Mouse (Mus musculus): Measurements from ENCODE around the gene Gucd1.

The Gucd1 gene

GRCm38 (mm10) chr10:75327081-75327480, 190.7 kb downstream of the Gucd1 start:
- no peak for DNase-seq (ENCODE audit: low read depth, low spot score)

DNA sequence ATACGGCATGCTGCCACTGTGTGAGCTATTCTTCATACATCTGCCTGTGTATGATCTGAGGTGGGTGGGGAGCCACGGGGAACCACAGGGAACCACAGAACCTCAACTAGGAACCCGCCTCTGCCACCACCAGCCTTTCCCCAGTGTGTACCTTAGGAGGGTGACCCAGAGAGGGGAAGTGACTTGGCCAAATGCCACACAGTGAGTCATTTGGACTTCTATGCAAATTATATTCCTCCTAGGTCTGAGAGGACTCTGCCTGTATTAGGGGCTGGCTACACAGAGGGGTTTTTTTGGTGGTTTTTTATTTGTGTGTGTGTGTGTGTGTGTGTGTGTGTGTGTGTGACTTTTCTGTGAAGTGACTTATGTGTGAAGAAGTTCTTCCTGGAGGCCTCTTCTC, 191.2 kb downstream of the Gucd1 start:
- DNase-seq (ENCODE audit: low read depth, low spot score): peak; percentile 87

DNA sequence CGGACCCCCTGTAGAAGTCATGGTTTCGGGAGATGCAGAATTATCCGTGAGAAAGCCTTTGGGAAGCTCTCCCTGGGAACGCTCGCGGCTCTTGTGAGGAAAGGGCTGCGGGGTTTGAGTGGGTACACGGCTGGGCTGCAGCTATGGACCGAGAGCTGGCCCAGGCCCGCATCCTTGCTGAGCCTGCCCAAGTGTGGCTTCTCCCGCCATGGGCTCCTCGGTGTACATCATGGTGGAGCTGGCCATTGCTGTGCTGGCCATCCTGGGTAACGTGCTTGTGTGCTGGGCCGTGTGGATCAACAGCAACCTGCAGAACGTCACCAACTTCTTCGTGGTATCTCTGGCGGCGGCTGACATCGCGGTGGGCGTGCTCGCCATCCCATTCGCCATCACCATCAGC, 192.0 kb downstream of the Gucd1 start:
- DNase-seq (ENCODE audit: low read depth, low spot score): no peak

- no peak for DNase-seq (ENCODE audit: low read depth, low spot score)
Measured at GRCm38 (mm10) chr10:75324391-75324790, 193.4 kb downstream of the Gucd1 start.

GRCm38 (mm10) chr10:75323986-75324385, 193.8 kb downstream of the Gucd1 start:
- no peak for DNase-seq (ENCODE audit: low read depth, low spot score)

- no peak for DNase-seq (ENCODE audit: low read depth, low spot score)
Measured at GRCm38 (mm10) chr10:75322966-75323365, 194.8 kb downstream of the Gucd1 start.

DNA sequence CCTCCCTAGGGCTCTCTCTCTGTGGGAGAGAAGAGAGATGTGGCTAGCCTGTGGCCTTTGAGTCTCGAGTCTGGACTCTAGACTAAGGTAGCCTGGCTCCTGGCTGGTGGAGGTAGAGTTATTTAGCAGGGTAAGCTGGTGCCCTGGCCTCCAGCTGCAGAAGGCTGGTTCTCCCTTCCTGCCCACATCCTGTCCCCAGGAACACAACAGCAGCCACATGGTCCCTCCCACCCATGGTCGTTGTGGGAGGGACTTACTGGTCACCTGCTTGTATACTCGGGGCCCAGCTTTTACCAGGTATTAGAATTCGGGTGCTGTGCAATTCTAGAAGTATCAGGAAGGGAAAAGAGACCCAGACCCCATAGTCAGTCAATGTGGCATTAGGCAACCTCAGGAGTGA, 197.5 kb downstream of the Gucd1 start:
- DNase-seq (ENCODE audit: low read depth, low spot score): peak; percentile 84

- peak; percentile 21 for DNase-seq (ENCODE audit: low read depth, low spot score)
Measured at GRCm38 (mm10) chr10:75318206-75318605, 199.6 kb downstream of the Gucd1 start.

DNA sequence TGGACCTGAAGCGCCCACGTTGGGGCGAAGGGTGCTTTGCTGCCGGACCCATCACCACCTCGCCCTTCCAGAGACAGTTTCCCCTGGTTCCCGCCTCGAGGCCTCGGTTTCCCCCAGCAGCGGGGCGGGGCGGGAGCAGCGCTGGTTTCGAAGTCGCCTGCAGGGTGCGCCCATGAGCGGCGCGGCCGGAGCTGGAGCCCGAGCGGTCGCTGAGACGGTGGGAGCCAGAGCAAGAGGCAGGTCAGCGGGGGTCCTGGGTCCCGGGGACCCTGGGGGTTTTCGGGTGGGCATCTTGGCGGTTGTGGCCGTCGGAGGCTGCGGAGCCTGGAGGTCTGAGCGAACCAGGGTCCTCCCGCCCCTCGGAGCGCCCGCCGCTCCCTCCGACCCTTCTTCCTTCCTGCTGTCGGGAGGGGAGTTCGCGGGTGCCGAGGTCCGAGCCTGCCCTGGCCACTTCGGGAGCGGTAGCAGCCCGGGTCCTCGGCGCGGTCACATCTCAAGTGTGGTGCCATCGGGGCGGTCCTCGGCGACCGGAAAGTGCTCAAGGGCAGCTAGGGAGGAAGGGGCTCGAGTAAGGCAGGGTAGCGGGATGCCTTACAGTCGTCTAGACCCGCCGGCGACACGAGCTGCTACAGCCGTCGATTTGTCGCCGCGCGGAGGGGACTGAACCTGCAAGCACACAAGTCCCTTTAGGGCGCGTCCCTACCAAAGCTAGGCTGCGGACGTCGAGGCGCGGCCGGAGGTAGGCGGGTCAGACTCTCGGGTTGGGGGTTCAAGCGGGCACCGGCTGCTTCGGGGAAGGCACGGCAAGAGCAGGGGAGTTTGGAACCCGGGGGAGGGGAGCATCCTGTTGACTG, 200.6 kb downstream of the Gucd1 start:
- DNase-seq (ENCODE audit: low read depth, low spot score): peak; percentile 76

DNA sequence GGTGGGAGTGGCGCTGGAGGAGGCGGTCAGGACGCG, 201.1 kb downstream of the Gucd1 start, which contains the start of gene Adora2a:
TSS of gene Adora2a (plus strand) at position 6 of the 36 bp plus-strand sequence.
- no peak for DNase-seq (ENCODE audit: low read depth, low spot score)

GRCm38 (mm10) chr10:75316472-75316871, 201.3 kb downstream of the Gucd1 start:
- peak; percentile 75 for DNase-seq (ENCODE audit: low read depth, low spot score)

DNA sequence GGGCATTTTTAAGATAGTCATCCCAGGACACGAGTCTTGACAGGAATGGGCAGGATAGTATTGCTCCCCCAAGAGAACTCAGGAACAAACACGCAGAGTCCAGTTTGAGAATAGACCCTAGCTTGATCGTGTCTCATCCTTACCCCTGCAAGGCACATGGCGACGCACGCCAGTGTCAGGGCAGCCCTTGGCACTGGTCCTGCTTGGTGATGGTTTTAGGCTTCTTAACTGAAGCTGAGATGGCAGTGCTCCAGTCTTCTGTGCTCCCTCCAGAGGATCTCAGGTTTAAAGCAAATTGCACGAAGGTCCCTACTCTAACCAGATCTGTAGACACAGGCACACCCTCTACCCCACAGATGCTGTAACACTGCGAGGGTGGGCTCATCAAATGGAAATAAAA, 202.0 kb downstream of the Gucd1 start:
- no peak for DNase-seq (ENCODE audit: low read depth, low spot score)

DNA sequence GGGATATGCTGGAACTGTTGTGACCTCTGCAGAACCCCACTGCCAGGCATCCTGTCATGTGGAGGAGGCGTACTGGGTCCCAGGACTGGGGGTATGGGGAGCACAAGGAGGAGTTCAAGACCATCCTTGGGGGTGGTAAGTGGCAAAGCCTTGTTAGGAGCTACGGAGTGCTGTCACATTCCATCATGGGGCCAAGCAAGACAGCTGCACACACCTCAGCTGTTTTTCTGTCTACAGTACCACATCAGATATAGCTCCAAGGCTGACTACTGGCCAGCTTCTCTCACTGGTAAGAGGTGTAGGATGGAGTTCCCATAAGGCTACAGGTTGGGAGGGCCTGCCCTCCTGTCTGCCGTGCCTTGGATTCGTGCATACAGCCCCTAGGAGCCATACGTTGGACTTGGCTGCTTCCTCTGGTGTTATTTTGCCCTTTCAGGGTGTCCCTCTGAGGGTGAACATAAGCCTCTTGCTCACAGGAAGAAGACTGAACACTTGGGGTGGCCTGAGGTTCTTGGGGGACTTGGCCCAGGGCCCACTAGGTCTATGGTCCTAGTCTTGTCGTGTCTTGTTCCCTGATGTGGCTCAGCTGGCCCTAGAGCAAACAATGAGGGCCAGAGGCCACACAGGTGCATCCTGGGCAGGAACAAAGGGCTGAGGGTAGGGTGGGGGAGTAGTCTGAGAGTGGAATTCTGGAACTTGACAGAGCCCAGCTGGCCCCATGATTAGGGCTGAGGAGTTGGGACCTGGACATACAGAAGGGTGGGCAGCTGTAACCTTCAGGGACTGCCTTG, 203.4 kb downstream of the Gucd1 start:
- DNase-seq (ENCODE audit: low read depth, low spot score): no peak

DNA sequence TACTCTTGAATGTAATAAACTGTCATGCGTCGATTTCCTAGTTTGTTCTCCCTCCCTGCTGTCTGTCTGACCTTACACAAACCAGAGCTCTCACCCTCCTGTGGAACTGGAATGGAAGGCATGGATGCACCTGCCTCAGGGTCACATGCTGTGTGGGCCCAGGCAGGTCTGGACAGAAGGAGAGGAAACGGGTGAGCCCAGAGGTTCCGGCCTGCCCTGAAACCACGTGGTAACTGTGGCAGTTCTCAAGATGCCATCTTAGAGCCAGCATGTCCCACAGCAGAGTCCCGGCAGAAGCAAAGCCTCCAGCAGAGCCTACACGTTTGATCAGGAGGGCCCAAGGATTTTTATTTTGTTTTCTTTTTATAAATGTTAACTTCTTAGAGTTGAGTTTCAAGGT, 205.4 kb downstream of the Gucd1 start:
- no peak for DNase-seq (ENCODE audit: low read depth, low spot score)

GRCm38 (mm10) chr10:75307130-75307529, 210.6 kb downstream of the Gucd1 start:
- no peak for DNase-seq (ENCODE audit: low read depth, low spot score)

DNA sequence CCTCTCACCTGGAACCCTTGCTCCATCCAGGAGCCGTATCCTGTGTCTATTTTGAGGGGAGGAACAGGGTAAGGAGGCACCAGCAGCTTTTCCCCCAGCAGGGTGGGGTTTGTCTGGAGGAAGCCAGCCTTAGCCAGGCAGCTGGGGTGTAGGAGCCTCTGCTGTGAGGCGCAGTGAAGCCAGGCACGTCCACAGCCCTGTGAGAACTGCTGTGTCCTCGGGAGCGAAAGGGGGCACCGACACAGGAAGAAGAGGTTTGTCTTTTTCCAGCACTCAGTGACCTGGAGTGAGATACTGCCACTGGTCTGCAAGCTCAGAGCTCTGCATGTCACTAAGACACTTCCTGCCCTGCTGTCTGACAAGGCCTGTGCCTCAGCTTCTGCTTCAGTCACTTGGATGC, 213.4 kb downstream of the Gucd1 start:
- DNase-seq (ENCODE audit: low read depth, low spot score): peak; percentile 37

GRCm38 (mm10) chr10:75304049-75304405, 213.7 kb downstream of the Gucd1 start:
- DNase-seq (ENCODE audit: low read depth, low spot score): no peak

DNA sequence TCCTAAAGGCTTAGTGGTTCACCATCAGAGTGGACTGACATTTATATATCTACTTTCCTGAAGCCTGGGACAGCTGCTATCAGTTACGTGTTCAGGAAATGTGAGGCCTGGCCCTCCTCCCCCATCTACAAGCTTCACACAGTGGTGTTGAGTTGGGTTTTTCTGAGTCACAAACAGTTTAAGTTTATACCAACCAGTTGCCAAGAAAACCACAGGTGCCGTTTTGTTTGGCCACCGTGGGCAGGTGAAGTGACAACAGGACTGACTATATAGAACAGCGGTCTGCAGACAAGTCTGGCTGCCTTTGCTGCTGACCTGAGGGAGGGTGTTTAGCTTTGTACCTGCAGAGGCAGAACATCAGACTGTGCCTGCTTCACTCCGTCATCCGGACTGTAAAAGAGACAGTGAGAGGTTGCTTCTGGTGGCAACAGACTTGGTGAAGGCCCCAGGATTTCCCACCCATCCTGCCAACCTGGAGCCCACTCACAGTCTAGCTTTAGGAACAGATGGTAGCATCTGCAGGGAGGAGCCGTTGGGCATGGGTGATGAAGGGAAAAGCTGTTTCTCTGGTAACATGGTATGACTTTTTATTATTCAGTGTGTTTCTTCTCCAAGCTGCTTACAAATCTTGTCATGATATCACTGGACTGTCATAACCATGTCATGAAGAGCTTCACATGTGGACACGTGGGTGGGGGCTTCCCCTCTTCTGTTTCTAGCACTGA, 214.3 kb downstream of the Gucd1 start:
- DNase-seq (ENCODE audit: low read depth, low spot score): peak; percentile 86

DNA sequence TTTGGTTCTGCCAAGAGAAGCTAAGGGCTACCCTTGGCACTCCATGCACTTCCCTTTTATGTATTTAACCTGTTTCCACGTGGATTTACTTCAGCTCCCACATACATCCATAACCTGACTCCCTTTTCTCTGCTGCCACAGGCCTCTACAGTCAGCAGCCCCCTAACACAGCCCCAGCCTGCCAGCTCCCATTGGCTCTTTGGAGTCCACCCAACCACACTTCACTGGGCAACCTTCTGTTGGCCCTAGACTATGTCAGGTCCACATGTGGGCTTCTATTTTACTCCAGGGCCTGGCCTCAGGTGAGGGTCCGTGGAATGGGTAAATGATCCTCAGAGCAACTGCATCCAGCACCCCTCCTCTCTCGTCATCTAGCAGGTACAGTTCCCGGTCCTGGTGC, 215.2 kb downstream of the Gucd1 start:
- DNase-seq (ENCODE audit: low read depth, low spot score): peak; percentile 17

DNA sequence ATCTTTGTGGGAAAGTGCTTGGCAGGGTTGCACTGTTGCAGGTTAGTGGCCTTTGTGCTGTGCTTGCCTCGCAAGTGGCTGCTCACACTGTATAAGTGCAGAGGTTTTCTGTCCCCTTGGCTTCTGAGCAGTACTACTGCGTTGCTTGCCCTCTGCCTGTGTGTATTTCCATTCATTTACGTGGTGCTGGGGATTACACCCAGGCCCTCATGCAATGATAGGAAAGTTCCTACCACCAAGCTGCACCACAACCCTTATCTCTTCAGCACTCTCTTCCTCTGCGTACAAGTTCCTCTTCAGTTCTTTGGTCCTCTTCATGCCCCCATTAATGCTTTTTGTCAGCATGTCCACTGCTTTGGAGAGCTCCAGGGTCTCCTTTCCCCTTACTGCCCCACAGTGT, 215.8 kb downstream of the Gucd1 start:
- peak; percentile 76 for DNase-seq (ENCODE audit: low read depth, low spot score)

DNA sequence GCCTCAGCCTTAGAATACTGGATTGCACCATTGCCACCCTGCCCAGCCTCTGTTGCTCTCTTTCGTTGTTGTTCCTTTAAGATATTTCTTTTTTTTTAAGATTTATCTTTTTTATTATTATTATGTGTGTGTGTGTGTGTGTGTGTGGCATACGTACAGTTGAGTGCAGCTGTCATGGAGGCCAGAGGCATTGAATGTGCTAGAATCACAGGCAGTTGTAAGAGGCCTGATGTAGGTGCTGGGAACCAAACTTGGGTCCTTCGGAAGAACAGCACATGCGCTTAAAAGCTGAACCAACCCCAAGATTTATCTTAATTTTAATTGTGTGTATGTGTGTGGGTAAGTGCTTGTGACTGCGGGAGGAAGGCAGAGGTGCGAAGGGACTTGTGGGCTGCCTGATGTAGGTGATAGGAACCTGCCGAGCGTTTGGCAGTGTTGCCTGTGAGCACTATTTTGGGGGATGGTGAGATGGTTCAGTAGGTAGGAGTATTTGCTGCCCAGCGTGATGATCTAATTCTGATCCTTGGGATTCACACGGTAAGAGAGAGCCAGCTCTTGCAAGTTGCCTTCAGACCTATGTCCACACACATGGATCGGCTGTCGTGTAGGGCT, 216.5 kb downstream of the Gucd1 start:
- DNase-seq (ENCODE audit: low read depth, low spot score): peak; percentile 67
